Mouse (Mus musculus) cerebellum, postnatal 36 days (tissue): Measurements from ENCODE around the gene Camk2b.
A peak's percentile ranks its signal among the peaks of the same experiment; 100 is the strongest.
"Not testable (repeated sequence)": the region's sequence is repeated elsewhere in the genome, so short reads cannot be mapped to it uniquely, and the experiment has no call there.

Experiments used
- DNase-seq, 2 experiments: peaks; one replicate each; pipeline ENCODE4 v3.0.0; 2021 to 2022; ENCODE audit warnings: mixed read lengths in 2 of 2

Gene Camk2b

GRCm38 (mm10) chr11:6011879-6012278 is 54.3 kb downstream of the Camk2b start:
- no peak for DNase-seq

- not testable (repeated sequence) for DNase-seq
Measured at GRCm38 (mm10) chr11:6010751-6011482, 55.2 kb downstream of the Camk2b start.

- peak in 1 of 2 experiments; percentile 36 for DNase-seq
Measured at GRCm38 (mm10) chr11:6007779-6008128, 58.4 kb downstream of the Camk2b start.

GRCm38 (mm10) chr11:6007010-6007778 is 59.0 kb downstream of the Camk2b start:
- not testable (repeated sequence) for DNase-seq

GRCm38 (mm10) chr11:6006351-6007009 is 59.7 kb downstream of the Camk2b start:
- not testable (repeated sequence) for DNase-seq

- not testable (repeated sequence) for DNase-seq
Measured at GRCm38 (mm10) chr11:6005374-6006043, 60.7 kb downstream of the Camk2b start.

GRCm38 (mm10) chr11:6003046-6003639 is 63.0 kb downstream of the Camk2b start:
- DNase-seq: peak in 1 of 2 experiments; percentile 42

- peak; percentile 69 to 73 for DNase-seq
Measured at GRCm38 (mm10) chr11:6001981-6002649, 64.0 kb downstream of the Camk2b start.

- DNase-seq: peak in 1 of 2 experiments; percentile 37
Measured at GRCm38 (mm10) chr11:6000961-6001682, 65.0 kb downstream of the Camk2b start.

GRCm38 (mm10) chr11:5999832-6000771 is 66.1 kb downstream of the Camk2b start:
- DNase-seq: peak; percentile 79 to 80

- DNase-seq: no peak
Measured at GRCm38 (mm10) chr11:5998472-5998871, 67.7 kb downstream of the Camk2b start.

GRCm38 (mm10) chr11:5995989-5996388 is 70.2 kb downstream of the Camk2b start:
- peak; percentile 92 to 96 for DNase-seq

GRCm38 (mm10) chr11:5994880-5995279 is 71.3 kb downstream of the Camk2b start:
- no peak for DNase-seq

GRCm38 (mm10) chr11:5994212-5994611 is 72.0 kb downstream of the Camk2b start:
- peak; percentile 70 to 72 for DNase-seq

- DNase-seq: peak; percentile 59 to 61
Measured at GRCm38 (mm10) chr11:5990910-5991309, 75.3 kb downstream of the Camk2b start.

- DNase-seq: no peak
Measured at GRCm38 (mm10) chr11:5989954-5990593, 76.1 kb downstream of the Camk2b start.

- DNase-seq: no peak
Measured at GRCm38 (mm10) chr11:5988126-5988525, 78.0 kb downstream of the Camk2b start.

- DNase-seq: peak; percentile 74 to 76
Measured at GRCm38 (mm10) chr11:5983629-5984028, 82.5 kb downstream of the Camk2b start.

- no peak for DNase-seq
Measured at GRCm38 (mm10) chr11:5981323-5981722, 84.8 kb downstream of the Camk2b start.
